Mouse (Mus musculus) heart, postnatal 0 days (tissue): ENCODE results near the gene Qrich1.

Source experiments
- CTCF ChIP-seq: IDR thresholded peaks from 2 replicates; pipeline ENCODE4 v1.5.1; 2016; ENCODE audit warnings: antibody characterized with exemption, control low read depth, low read depth
- EP300 ChIP-seq: IDR thresholded peaks from 2 replicates; pipeline ENCODE4 v1.6.1; 2016; ENCODE audit warnings: antibody characterized with exemption, low read depth

DNA sequence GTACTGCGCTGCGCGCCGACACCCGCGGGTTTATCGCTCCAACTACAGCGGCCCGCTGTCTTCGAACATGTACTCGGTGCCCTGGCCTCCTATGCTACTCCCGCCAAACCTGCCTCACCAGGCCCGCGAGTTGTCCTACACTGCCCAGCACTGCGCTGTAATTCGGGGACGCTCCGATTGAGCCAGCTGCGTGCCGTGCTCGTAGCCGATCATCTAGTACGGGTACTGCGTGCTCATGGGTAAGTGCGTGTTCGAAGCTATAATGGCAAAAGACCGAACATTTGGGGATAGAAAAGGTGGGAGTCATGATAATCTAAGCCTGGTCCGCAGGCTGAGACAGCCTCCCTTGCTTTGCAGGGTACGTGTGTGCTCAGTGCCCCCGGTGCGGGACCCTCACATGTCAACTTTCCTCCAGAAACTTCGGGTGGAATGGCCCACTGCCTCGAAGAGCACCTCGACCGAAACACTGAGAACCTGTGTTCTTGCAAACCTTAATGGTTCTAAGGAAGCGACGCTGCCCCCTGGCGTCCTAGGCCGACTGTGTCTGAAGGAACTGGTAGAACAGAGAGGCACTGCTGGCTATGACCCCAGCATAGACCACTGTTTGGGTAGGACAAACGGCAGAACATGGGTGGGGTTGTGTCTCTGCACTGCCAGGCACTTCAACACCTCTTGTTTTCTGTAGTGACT, 53.7 kb downstream of the Qrich1 start:
- TF ChIP-seq CTCF, result peak; percentile 61
- TF ChIP-seq EP300, result no peak
